In genomic region chr13:25160804-25161203, GRCm38 (mm10) we compare ENCODE assay signal across 15 mouse cellular contexts.
"Had no signal": no experiment of that assay in that cellular context is flagged by ENCODE, and none has a peak within 500 bp of the region (broad histone marks: within the 10 kb centered on the region; RNA-seq: fewer than 3 reads in every experiment).

No protein-coding gene starts in this region.

- H3K36me3 ChIP-seq: lung, embryonic 15.5 days; midbrain, embryonic 13.5 days; midbrain, embryonic 15.5 days; neural tube, embryonic 12.5 days had no signal

- H3K27me3 ChIP-seq: lung, embryonic 15.5 days; megakaryocyte, embryonic 14.5 days; midbrain, embryonic 13.5 days; midbrain, embryonic 15.5 days; neural tube, embryonic 12.5 days had no signal

- H3K4me3 ChIP-seq: lung, embryonic 15.5 days; megakaryocyte, embryonic 14.5 days; midbrain, embryonic 13.5 days; midbrain, embryonic 15.5 days; neural tube, embryonic 12.5 days had no signal

- H3K4me1 ChIP-seq: megakaryocyte, embryonic 14.5 days; midbrain, embryonic 15.5 days; neural tube, embryonic 12.5 days had no signal

- ATAC-seq: midbrain, embryonic 13.5 days; midbrain, embryonic 15.5 days had no signal

- H3K27ac ChIP-seq: lung, embryonic 15.5 days; macrophage; midbrain, embryonic 13.5 days; midbrain, embryonic 15.5 days; neural tube, embryonic 12.5 days had no signal

- H3K4me2 ChIP-seq: lung, embryonic 15.5 days; midbrain, embryonic 11.5 days; midbrain, embryonic 13.5 days; midbrain, embryonic 15.5 days; neural tube, embryonic 12.5 days had no signal

- DNase-seq: lung, adult 2 months; lung, postnatal 14 days; lung, postnatal 36 days; right cerebral cortex, postnatal 14 days; spleen, adult 18-20 months; thymus, adult 18-20 months; thymus, postnatal 14 days; thymus, postnatal 36 days had no signal

- H3K9me3 ChIP-seq: lung, embryonic 15.5 days; midbrain, embryonic 13.5 days; midbrain, embryonic 15.5 days; neural tube, embryonic 12.5 days had no signal

- H3K9ac ChIP-seq: lung, embryonic 15.5 days; midbrain, embryonic 13.5 days; midbrain, embryonic 15.5 days; neural tube, embryonic 12.5 days had no signal
